Mouse (Mus musculus): ENCODE data around the gene Nbl1. TPM values are rescaled to one million over a fixed set of nuclear protein-coding genes. Genes with fewer than 3 reads are reported as not detected.

The Nbl1 gene
- polyA plus RNA-seq, 1 experiment, result 110 TPM

Other genes starting within 250 kb of the Nbl1 start
- gene Pla2g5, start 229.5 kb downstream of the Nbl1 start, polyA plus RNA-seq (2012; rRNA removed), result 23.8 and 37.2 TPM in 2 replicates
- gene Gm13030, start 219.0 kb downstream of the Nbl1 start, polyA plus RNA-seq (2012; rRNA removed), result not detected in 2 replicates
- 6.9 and 15.8 TPM in 2 replicates for gene Pla2g2e, start 215.1 kb downstream of the Nbl1 start, polyA plus RNA-seq (2012; rRNA removed)
- 7.6 and 9.4 TPM in 2 replicates for gene Otud3, start 179.0 kb downstream of the Nbl1 start, polyA plus RNA-seq (2012; rRNA removed)
- 96.1 and 101 TPM in 2 replicates for gene Rnf186, start 125.9 kb downstream of the Nbl1 start, polyA plus RNA-seq (2012; rRNA removed)
- 20.7 and 21.5 TPM in 2 replicates for gene Tmco4, start 120.1 kb downstream of the Nbl1 start, polyA plus RNA-seq (2012; rRNA removed)
- gene Htr6, start 17.4 kb downstream of the Nbl1 start, polyA plus RNA-seq (2012; rRNA removed), result 0.09 and 0.18 TPM in 2 replicates
- 47.5 and 68.2 TPM in 2 replicates for gene Minos1, start 38.1 kb upstream of the Nbl1 start, polyA plus RNA-seq (2012; rRNA removed)
- 116 and 142 TPM in 2 replicates for gene Capzb, start 99.9 kb upstream of the Nbl1 start, polyA plus RNA-seq (2012; rRNA removed)
- gene Pqlc2, start 217.7 kb upstream of the Nbl1 start, polyA plus RNA-seq (2012; rRNA removed), result 55.6 and 61.1 TPM in 2 replicates
- 91.7 and 164 TPM in 2 replicates for gene Akr7a5, start 217.8 kb upstream of the Nbl1 start, polyA plus RNA-seq (2012; rRNA removed)